Mouse (Mus musculus) regulatory T cell (primary cell): ENCODE measurements around the gene Mia.

ENCODE experiments used
- in situ Hi-C: fragments of 300-600 bp; cut with MboI, MseI; formaldehyde crosslinking; loops from one replicate; pipeline ENCODE4 v1.15.1; 2025; ENCODE audit warnings: high pct_unique_total_duplicates

Gene Mia

DNA sequence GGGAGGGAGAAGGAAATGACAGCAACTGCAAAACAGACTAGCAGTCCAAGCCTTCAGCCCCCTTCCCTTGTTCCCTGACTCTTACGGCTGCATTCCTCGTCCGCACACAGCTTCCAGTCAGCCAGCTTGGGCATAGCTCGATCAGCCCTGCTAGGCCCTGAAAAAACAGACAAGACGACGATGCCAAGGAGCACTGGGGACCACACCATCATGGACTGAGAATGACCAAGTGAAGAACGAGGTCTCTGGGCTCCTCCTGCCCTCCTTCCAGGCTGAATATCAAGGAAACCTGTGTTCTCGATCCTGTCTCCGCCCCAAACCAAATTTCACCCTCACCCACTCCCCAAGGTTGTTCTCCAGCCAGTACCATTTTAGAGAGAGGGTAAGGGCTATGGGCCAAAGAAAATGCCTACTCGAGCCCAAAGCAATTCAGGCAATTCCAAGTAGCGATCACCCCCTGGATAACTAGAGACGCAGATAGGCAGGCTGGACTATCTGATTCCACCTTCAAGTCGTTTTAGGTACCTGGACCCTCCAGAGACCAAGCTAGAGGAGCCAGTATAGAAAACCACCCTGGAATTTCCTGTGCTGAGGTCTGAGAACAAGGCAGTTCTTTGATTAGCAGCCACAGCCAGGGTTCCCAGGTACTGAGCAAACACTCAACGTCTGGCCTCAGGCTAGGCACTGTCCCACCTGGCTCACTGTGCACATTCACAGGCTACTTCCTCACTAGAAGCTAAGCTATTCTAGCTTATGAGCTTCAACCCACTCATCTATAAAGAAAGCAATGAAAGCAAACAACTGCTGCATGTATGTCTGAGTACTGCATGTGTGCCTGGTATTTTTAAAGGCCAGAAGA, at the start of gene Mia, which contains the start of gene Gm21983:
Mia (minus strand) TSS at position 321 of the 859 bp plus-strand sequence.
Gm21983 (minus strand) TSS at position 250 of the 859 bp plus-strand sequence.
- in situ Hi-C loops: loop anchor here (25.0 kb wide), 2 partner anchors 1494 to 1919 kb away; partner anchors contain the start of genes B9d2, Cic, Erf and Tgfb1

DNA sequence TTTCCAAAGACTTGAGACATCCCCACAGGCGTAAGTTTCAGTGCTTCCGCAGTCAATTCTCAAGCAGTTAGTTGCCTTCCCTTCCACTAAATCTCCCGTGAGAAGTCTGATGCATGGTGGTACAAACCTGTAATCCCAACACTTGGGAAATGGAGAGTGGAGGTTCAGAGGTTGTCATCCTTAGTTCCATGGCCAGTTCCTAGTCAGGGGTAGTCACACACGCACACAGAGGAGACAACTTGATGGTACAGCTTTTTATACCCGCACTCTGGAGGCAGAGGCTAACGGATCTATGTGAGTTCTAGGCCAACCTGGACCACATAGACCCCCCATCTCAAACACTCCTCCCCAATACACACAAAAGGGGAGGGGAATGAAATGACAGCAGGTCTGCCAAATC, 47.9 kb upstream of the Mia start:
- in situ Hi-C loops: no loop called here

DNA sequence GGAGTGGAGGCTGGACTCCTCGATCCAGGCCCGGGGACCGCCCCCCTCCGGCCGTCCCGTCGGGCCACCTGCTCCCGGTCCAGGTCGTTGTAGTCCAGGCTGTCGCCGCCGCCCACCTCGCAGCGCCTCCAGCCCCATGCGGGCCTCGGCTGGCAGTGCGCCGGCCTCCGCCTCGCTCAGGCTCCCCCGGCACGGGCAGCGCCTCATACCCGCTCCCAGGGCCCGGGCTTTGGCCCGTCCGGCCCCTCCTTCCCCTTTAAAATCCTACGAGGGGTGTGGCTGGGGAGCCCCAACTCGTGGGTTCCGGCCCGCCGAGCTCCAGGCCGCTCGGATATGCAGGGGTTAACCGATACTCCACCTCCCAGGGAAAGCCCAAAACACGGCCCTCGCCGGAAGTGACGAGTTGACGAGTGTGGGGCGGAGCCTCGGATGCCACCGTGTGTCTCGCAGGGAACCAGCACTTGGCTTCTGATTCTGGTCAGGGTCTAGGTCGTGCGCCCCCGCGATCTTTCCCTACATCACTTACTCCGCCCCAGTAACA, 47.4 kb upstream of the Mia start, which contains the start of gene Itpkc:
Itpkc (minus strand) TSS at position 381 of the 541 bp plus-strand sequence.
- in situ Hi-C loops: no loop called here

DNA sequence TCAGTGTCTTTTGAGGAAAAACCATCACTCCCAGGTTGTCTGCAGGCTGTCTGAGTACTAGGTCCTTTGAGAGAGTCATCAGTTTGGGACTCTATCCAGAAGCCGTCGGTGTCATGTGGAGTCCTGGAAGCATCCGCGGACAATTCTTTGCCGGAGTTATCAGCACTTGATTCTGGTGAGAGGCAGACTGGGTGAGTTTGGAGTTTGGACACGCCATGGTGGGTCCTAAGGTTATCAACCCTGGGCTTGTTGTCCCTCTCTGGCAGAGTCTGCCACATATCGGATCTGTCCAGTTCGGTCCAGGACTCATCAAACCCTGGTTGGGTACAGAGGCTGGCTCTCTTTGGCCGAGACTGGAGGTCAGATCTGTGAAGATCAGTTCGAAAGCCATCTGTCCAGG, 46.7 kb upstream of the Mia start:
- in situ Hi-C loops: no loop called here

DNA sequence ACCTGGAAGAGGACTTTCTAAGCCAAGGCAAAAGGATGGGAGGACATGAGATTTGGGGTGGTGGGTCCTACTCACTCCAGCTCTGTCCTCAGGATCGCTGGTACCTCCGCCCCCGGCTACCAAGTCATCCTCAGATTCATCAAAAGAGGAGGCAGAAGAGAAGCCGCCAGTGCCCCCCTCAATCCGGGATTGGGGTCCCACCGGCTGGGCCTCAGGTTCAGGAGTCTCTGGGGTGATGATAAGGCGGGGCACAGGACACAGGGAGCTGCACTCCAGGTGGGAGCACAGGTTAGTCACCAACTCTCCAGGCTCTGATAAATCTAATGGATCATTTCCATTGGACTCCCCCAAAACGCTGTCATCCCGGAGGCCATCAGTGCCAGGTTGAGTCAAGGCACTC, 46.3 kb upstream of the Mia start:
- in situ Hi-C loops: no loop called here

DNA sequence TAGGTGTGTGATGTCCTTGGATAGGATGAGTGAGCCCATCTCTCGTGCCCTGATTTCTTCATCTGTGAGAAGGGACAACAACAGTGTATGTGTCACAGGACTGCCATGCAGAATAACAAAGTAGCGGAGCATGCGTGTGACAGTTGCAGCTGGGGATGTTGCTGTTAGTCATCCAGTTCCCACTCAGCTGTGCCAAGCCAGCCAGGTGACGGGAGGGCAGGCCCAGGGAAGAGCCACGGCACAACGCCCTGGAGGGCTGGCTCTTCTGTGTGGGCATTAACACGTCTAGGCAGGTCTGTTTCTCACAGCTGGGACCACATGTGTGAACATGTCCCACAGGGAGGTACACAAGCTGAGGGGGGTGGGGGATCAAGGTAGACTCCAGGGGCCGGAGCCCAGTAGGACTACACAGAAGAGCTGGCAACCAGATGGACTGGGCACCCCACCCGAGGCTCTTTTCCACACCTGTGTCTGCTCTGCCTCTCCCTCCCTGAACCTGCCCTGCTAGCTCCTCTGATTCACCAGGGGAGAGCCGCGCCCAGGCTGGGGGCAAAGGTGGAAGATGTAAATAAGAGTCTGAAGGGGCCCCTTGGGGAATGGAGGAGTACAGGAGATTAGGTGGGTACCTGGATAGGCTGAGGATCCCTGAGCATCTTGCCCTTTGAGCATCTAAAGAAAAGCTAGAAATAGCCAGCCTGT, 44.1 kb upstream of the Mia start:
- in situ Hi-C loops: no loop called here

DNA sequence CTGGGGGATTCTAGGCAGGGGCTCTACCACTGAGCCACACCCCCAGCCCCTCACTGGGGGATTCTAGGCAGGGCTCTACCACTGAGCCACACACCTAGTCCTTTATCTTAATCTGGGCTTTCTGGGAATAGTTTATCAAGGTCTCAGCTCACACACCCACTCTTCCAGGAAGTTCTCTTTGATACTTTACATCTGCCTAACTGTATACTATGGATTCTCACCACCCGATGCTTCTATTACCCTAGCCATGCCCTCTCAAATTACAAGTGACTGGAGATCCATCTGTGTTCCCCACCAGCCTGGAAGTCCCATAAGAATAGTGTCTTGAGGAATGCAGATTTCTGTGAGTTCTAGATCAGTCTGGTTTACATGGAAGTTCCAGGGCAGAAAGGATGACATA, 41.6 kb upstream of the Mia start:
- in situ Hi-C loops: no loop called here

DNA sequence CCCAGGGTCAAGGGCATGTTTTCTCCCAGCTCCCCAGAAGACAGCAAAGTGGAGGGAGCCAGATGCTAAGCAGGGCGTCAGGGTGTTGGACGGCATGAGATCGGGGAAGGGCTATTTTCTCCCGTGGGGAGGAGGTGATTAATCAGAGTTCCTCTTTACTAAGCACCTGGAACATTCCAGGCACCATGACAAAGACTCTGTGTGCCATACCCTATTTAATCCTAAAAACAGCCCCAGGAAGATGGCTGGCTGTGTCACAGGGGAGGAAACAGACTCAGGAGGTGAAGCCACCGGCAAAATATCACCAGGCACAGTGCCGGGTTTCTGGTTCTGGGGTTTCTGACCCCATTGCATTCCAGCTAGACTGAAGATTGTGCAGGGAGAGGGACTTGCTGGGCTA, 41.0 kb upstream of the Mia start:
- in situ Hi-C loops: no loop called here

DNA sequence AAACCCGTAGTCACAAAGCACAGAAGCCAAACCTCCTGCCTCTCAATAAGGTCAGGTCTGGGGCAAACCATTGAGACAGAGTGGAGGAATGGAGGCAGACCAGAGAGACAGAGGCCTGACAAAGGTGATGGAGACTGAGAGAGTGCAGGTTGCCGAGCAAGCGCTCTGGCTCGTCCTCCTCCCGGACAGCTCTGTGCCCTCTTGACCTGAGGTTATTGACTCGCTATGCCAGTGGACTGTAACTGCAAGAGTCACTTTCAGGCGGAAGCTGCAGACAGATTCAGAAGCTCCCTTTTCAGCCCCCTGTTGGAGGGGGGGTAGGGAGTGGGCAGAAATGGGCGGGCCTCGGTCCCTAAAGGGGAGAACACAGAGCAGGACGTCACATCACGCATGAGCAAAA, 39.0 kb upstream of the Mia start:
- in situ Hi-C loops: no loop called here

DNA sequence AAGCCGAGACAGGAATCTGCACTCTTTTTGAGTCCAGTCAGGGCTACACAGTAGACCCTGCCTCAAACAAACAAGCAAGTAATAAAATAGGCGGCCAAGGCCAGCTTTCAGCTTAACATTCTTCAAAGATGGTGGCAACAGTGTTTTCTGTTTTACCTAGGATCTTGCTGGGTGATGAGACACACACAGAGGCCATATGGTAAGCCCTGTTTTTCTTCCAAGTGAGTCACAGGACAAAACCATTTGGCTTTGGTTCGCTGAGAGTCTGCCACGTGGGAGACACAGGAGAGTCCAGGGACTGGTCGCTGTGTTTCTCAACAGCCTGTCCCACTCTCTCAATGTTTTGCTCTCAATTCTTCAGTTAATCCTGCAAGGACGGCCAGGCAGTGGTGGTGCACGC, 37.6 kb upstream of the Mia start:
- in situ Hi-C loops: no loop called here

DNA sequence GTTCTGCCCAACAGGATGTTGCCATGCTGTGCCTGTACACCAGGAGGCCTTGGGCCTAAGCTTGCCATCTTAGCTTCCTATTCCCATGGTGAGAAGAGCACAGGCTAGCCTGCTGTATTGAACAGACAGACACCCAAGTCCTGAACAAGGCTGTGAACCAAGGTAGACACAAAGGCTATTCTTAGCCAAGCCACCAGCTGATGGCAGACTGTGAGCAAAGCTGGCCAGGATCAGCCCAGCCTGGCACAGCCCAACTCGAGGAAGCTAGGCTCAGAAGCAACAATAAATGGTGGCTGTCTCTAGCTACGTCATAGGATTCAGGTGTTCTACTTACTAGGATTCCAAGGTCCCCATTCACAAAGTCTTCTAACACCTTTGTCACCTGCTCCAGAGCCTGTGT, 31.7 kb upstream of the Mia start:
- in situ Hi-C loops: no loop called here

DNA sequence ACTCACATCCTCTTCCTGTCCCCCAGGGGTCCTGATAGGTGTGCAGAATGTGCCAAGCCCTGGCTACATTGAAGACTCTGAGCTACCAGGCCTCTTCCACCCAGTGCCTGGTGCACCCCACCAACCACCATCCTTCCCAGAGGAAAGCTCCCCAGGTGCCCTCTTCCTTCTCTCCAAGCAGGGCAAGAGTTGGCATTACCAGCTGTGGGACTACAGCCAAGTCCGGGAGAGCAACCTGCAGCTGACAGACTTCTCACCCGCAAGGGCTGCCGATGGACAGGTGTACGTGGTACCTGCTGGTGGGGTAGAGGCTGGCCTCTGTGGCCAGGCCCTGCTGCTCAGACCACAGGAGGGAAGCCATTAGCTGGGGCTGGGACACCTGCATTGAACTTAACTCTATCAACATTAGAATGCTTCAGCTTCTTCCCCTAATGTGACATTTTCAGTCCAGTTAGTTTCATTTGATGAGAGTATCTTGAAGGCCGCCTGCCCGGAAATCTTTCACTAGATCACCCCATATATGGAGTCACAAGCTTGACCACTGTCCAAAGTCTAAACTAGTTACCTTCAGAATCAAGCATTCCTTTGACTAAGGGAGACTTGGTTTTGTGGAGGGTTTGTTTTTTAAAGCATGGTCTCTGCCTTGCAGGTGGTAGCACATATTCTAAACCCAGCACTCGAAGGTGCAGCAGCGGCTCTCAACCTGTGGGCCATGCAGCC, 22.9 kb upstream of the Mia start:
- in situ Hi-C loops: no loop called here

DNA sequence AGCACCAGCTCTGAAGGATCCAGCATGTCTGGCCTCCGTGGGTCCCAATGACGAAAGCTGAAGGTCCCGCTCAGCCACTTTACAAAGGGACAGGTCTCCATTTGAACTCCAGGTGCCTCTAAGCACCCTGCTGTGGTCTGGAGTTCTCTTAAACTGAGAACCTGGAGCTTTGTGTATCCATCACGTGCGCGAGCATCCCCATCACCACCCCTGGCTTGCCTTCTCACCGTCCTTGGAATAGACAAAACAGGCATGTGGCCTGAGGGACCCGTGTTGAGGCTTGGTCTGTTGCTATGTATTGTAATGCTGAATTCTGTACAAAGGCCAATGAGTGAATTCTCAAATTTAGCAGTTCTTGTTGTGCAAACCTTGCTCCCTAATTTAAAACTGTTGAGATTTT, 17.8 kb upstream of the Mia start:
- in situ Hi-C loops: loop anchor here (25.0 kb wide), 2 partner anchors 1511 to 1936 kb away; partner anchors contain the start of genes B9d2, Cic, Erf and Tgfb1

DNA sequence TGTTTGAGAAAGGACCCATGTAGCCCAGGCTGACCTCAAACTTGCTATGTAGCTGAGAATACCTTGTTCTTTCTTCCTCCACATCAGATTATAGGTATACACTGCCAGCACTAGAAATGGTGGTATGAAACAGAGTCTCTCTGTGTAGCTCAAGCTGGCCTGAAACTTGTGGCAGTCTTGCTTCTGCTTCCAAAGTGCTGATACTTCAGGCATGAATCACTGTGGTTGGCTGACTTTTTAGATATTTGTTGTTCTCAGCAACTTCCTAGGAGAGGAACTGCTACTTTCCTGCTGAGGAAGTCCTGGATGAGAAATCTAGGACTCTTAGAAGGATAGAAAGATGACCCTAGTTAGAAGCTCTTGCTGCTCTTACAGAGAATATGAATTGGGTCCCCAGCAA, 17.4 kb upstream of the Mia start:
- in situ Hi-C loops: loop anchor here (25.0 kb wide), 2 partner anchors 1511 to 1936 kb away; partner anchors contain the start of genes B9d2, Cic, Erf and Tgfb1

DNA sequence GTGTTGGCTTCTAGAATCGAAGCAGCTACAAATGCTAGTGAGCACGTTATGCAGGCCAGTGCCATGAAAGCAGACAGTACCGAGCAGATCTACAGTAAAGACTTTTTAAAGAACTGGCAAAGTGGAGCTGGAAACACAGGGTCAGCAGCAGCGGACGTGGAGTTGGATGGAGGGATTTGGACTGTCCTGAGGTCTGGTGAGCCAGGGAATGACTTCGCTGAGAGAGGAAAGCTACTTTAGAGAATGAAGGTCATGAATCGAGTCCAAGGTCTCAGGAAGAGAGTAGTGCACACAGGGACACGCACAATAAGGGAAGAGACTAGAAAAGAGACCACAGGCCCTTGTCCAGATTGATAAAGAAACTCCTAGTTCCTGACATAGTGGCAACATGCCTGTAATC, 16.7 kb upstream of the Mia start:
- in situ Hi-C loops: loop anchor here (25.0 kb wide), 2 partner anchors 1510 to 1935 kb away; partner anchors contain the start of genes B9d2, Cic, Erf and Tgfb1

DNA sequence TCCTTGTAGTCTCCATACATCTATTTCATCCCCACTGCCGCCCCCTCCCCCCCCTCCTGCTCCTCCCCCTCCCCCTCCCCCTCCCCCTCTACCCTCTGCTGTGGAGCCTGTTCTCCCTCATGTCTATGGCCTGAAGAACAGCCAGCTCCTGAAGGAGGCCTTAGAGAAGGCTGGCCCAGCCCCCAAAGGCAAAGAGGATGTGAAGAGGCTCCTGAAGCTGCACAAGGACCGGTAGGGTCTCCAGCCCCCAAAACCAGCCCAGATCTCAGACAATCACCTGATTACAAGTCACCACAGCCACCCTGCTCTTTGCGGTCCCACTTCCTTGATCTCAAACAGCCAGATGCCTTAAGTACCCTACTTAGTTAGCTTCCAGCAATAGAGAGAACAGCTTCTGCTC, 16.2 kb upstream of the Mia start:
- in situ Hi-C loops: loop anchor here (25.0 kb wide), 2 partner anchors 1510 to 1935 kb away; partner anchors contain the start of genes B9d2, Cic, Erf and Tgfb1

DNA sequence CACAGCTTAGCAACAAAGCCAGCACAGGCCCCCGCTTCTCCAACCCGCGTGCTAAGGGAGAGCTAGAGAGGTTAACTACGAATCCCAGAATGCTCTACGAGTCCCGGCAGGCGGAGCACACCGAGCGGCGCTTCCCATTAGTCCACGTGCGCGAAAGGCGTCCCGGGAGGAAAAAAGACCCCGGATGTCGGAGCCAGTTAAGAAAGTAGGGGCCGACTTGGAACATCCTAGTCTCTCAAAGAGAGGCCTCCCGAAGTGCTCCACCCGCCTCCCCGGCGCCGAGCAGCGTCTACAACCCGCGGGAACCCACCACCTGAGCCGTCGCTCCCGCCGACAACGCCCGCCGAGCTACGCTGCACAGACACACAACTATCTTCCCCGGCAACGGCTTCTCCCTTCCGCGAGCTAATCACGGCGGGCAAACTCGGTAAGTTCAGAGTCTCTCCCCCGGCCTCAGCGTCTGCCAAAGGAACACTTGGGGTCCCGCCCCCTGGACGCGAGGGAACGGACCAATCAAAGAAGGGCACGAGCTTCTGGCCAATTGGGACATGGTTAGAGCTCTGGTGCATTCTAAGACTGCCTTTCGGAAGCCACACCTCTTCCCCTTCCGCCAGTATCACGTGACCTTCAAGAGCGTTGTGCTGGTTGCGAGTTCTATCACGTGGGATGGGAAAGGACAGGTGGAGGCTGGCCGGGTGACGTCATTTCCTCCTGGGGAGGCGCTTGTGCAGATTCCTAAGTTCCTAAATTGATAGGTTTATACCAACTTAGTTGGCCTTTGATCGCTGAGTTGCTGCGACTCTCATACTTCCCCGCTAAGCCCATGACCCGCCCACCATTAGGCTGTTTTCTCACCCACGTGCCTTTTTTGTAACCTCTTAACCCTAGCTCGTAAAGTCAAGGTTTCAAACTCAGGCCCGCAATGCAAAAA, 15.0 kb upstream of the Mia start, which contains the start of the genes BC024978 and Snrpa:
BC024978 (plus strand) TSS at position 101 of the 931 bp plus-strand sequence.
Snrpa (minus strand) TSS at position 591 of the 931 bp plus-strand sequence.
- in situ Hi-C loops: loop anchor here (25.0 kb wide), 2 partner anchors 1509 to 1934 kb away; partner anchors contain the start of genes B9d2, Cic, Erf and Tgfb1

DNA sequence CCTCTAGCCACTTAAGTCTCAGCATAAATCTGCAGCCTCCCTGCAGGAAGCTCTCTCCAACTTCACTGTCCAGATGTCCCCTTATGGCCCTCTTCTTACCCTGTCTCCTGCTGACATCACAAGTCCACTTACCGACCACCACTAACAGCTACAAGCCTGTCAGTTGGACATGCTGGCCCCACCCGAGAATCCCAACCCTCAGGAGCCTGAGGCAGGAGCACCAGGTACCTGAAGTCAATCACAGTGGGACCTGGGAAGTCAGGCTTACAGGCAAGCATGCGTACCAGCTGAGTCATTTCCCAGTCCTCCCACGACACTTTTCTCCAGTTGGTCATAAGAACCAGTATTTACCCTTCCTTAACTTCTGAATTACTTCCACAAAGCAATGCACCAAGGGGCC, 12.8 kb upstream of the Mia start:
- in situ Hi-C loops: loop anchor here (5.0 to 25.0 kb wide), 3 partner anchors 39 to 1931 kb away; partner anchors contain the start of genes B9d2, Cic, Coq8b and Erf

DNA sequence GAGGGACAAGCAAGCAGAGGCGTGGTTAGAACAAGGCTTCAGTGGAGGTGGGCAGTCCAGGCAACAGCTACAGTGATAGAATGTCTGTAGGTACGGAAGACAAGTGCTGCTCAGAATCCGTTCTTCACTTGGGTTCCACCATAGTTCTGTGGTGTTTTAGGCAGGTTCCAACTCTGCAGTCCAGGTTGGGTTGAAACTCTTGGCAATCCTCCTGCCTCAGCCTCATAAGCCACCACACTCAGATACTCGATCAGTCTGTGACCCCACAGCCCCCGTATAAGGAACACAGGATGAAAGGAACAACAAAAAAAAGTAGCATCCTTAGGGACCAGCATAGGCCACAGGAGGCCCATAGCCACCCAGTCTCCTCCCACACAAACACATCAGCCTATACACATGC, 11.5 kb upstream of the Mia start:
- in situ Hi-C loops: loop anchor here (5.0 to 25.0 kb wide), 3 partner anchors 40 to 1930 kb away; partner anchors contain the start of genes B9d2, Cic, Coq8b and Erf
